ENCODE assay signal across 8 mouse cellular contexts in the genomic region with DNA sequence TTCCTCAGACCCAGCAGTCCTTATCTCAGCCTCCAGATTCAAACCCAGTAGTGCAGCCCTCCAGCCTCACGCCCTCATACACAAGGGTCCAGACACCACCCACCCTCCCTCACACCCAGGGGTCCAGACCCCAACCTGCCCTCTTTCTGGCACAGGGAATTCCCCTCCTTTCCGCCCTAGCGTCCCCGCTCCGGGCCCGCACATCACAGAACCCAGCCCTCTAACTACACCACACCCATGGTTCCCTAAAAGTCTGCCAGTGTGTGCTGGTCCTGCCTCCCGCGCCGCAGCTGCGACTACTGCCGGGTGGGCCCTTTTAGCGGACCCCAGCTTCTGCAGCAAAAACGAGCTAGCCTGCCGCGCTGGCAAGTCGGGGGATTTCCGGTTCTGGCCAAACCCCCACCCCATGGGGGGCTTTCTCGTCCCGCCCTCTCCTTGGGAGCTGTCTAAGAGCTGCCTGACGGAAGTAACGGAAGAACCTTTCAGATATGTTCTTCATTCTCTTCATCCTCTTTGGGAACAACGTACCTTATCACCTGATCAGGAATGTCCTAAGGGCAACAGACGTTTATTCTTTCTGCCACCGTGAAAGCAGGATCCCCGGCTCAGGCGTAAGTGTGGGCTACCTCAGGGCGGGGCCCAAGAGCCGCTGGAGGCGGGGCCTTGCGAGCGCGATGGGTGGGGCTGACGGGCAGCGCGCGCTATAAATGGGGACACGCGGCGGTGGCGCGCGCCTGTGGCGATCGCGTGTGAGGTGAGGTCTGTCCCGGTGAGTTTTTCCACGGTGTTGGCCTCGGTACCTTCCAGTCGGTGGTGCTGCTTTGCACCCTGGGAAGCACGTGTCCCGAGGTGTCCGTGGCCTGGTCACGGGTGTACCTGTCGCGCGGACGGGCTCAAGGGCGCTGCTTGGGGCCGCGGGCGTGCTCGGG. TPM values are rescaled to one million over a fixed set of nuclear protein-coding genes. Genes with fewer than 3 reads are reported as not detected.
A peak's percentile ranks its signal among the peaks of the same experiment; 100 is the strongest.
DNase-seq lines count a peak whose midpoint lies in the region; ATAC-seq lines count a peak whose summit lies in the region.

Gene 1700028J19Rik (minus strand): TSS at position 641 of the 929 bp plus-strand sequence.
Gene 2410002F23Rik (plus strand): TSS at position 668 of the 929 bp plus-strand sequence.

- DNase-seq in adipocyte (ENCODE audit: low spot score): peak; percentile 86
- peak; percentile 88 for DNase-seq in embryo, embryonic 10 days (ENCODE audit: low spot score)
- peak; percentile 92 for DNase-seq in gastrocnemius, postnatal 10 days
- DNase-seq in induced T-regulatory cell, adult 2 months (ENCODE audit: low read depth): peak; percentile 96
- peak; percentile 79 to 93 for DNase-seq in left cerebral cortex, adult 9 months (ENCODE audit: low spot score in 2 of 2)
- peak; percentile 90 for DNase-seq in right cerebral cortex, postnatal 14 days
- peak; percentile 87 to 89 for DNase-seq in urinary bladder, postnatal 36 days (ENCODE audit: low spot score in 2 of 2)

- ATAC-seq in megakaryocyte progenitor cell, adult 5-6 weeks (replicated peaks; ENCODE audit: poor library complexity): peak; percentile 87

RNA-seq across cellular contexts. Expression of gene 1700028J19Rik, which starts in this region (rescaled TPM):
- total RNA-seq in gastrocnemius, postnatal 10 days (2021): under 1 TPM; 0.23 to 0.61 TPM
- 0.34 and 1.8 TPM in 2 replicates for total RNA-seq in megakaryocyte progenitor cell, adult 5-6 weeks (2015)
- 0.30 and 0.37 TPM in 2 replicates for total RNA-seq in megakaryocyte progenitor cell, adult 5-6 weeks (2017)

RNA-seq across cellular contexts. Expression of gene 2410002F23Rik, which starts in this region (rescaled TPM):
- 10 to 100 TPM; 23.7 to 35.0 TPM for total RNA-seq in gastrocnemius, postnatal 10 days (2021)
- total RNA-seq in megakaryocyte progenitor cell, adult 5-6 weeks (2015): 54.0 and 60.6 TPM in 2 replicates
- total RNA-seq in megakaryocyte progenitor cell, adult 5-6 weeks (2017): 71.7 and 74.6 TPM in 2 replicates

Comparison
In these comparisons a context has a peak if more than half of its experiments do, and no peak if none do; other contexts are left out.
1. Peak in every context shown above with its lines: DNase-seq and ATAC-seq.